25 mouse cellular contexts compared by ENCODE assay signal in the genomic region with DNA sequence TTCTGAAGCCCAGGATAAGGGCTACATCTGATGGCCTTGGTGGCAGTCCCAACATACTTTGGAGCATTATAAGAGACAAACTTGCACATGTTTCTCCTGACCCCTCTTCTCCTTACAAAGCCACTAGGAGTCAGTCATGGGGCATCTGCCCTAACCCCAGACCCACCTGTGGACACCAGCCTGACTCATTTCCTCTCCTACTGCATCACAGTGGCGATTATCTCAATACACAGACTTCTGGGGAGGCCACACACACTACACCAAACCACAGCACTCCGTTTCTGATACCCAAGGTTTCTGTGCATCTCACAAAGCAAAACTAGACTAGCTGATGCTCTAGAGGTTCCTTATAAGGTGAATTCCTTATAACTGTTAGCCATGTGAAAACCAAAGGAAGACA.
DNase-seq lines count a peak whose midpoint lies in the region; ATAC-seq and TF ChIP-seq lines count a peak whose summit lies in the region.
"Had no signal": no experiment of that assay in that cellular context is flagged by ENCODE, and none has a peak within 500 bp of the region (broad histone marks: within the 10 kb centered on the region; RNA-seq: fewer than 3 reads in every experiment).

No protein-coding gene starts in this region.

- WGBS in liver, embryonic 11.5 days = 46% methylated on average over 2 of the region's 2 CpGs
- WGBS in liver, postnatal 0 days (ENCODE audit: insufficient replicate concordance) = 31% methylated on average over 2 of the region's 2 CpGs

- no peaks in the 10 kb centered on the region for H3K27me3 ChIP-seq in liver, embryonic 11.5 days (replicated peaks; ENCODE audit: control insufficient read depth, insufficient read depth, low read length)
- no peaks in the 10 kb centered on the region for H3K27me3 ChIP-seq in liver, postnatal 0 days (ENCODE audit: insufficient read depth, low read length)
- H3K27me3 ChIP-seq: CH12.LX; embryonic facial prominence, embryonic 15.5 days; heart, embryonic 12.5 days; limb, embryonic 15.5 days had no signal

- H3K27ac ChIP-seq in liver, embryonic 11.5 days (ENCODE audit: low read depth, low read length) = peak overlapping the region; percentile 72
- no peak overlapping the region for H3K27ac ChIP-seq in liver, postnatal 0 days (ENCODE audit: low read depth)
- H3K27ac ChIP-seq: embryonic facial prominence, embryonic 15.5 days; forebrain, embryonic 10.5 days; hindbrain, embryonic 14.5 days; left cerebral cortex, adult 2 months; limb, embryonic 15.5 days; macrophage had no signal

- peak; percentile 79 for ATAC-seq in liver, embryonic 11.5 days (replicated peaks; ENCODE audit: low FRiP score)
- ATAC-seq in hematopoietic stem cell, adult 5-6 weeks (replicated peaks in 1 of 2; ENCODE audit: insufficient read depth in 1 of 2, low FRiP score in 2 of 2, low TSS enrichment in 1 of 2, low read depth in 1 of 2, poor library complexity in 2 of 2, severe bottlenecking in 2 of 2) = peak; percentile 44 to 55
- ATAC-seq in liver, postnatal 0 days = peak; percentile 65
- ATAC-seq: activated CD4-positive, CD25-positive, alpha-beta regulatory T cell, adult 4 months; inflammation-experienced regulatory T-cells, adult 6 months had no signal

- H3K4me3 ChIP-seq in liver, embryonic 11.5 days (ENCODE audit: low read depth, low read length) = no peak overlapping the region
- H3K4me3 ChIP-seq in liver, postnatal 0 days (ENCODE audit: low read depth, low read length) = no peak overlapping the region
- H3K4me3 ChIP-seq: embryonic facial prominence, embryonic 15.5 days; forebrain, embryonic 10.5 days; heart, embryonic 12.5 days; left cerebral cortex, adult 2 months; limb, embryonic 15.5 days had no signal

- peak; percentile 13; the same call in 1 of the 2 replicates for TF ChIP-seq EP300 in liver, postnatal 0 days (IDR thresholded peaks at IDR 0.05; ENCODE audit: low read depth)

- TF ChIP-seq CTCF in liver, postnatal 0 days (IDR thresholded peaks at IDR 0.05; ENCODE audit: low read depth) = no peak

- DNase-seq in liver, embryonic 11.5 days (ENCODE audit: low spot score) = no peak
- DNase-seq in liver = no peak
- DNase-seq in liver, postnatal 0 days = no peak
- no peak for DNase-seq in thymus, postnatal 14 days
- DNase-seq in spleen, postnatal 36 days (ENCODE audit: low spot score in 2 of 2) = no peak
- no peak for DNase-seq in lung, postnatal 25 days (ENCODE audit: low spot score)
- DNase-seq: adrenal gland, postnatal 14 days; B cell, adult 2 months; cerebellum, adult 9-10 months; heart, postnatal 36 days; kidney, adult 2 months; kidney, postnatal 10 days; midbrain, embryonic 14.5 days had no signal

- no peaks in the 10 kb centered on the region for H3K9me3 ChIP-seq in liver, embryonic 11.5 days (ENCODE audit: control insufficient read depth, low read length)
- no peaks in the 10 kb centered on the region for H3K9me3 ChIP-seq in liver, postnatal 0 days (ENCODE audit: low read length)
- H3K9me3 ChIP-seq: embryonic facial prominence, embryonic 15.5 days; forebrain, embryonic 10.5 days; heart, embryonic 12.5 days; limb, embryonic 15.5 days had no signal

- no peaks in the 10 kb centered on the region for H3K36me3 ChIP-seq in liver, embryonic 11.5 days (ENCODE audit: control insufficient read depth, insufficient read depth, low read length)
- H3K36me3 ChIP-seq in liver, postnatal 0 days (replicated peaks; ENCODE audit: insufficient read depth, low read length) = peaks cover 15% of the 10 kb centered on the region
- H3K36me3 ChIP-seq: G1E had no signal

- no peak overlapping the region for H3K9ac ChIP-seq in liver, embryonic 11.5 days (ENCODE audit: low read depth, low read length)
- no peak overlapping the region for H3K9ac ChIP-seq in liver, postnatal 0 days (replicated peaks)
- H3K9ac ChIP-seq: embryonic facial prominence, embryonic 15.5 days; heart, embryonic 12.5 days; hindbrain, embryonic 14.5 days; limb, embryonic 15.5 days had no signal

- H3K4me1 ChIP-seq in liver, embryonic 11.5 days (replicated peaks; ENCODE audit: control insufficient read depth, insufficient read depth, low read length) = peaks cover 10% of the 10 kb centered on the region
- H3K4me1 ChIP-seq in liver, postnatal 0 days (ENCODE audit: insufficient read depth) = peaks cover 2% of the 10 kb centered on the region
- H3K4me1 ChIP-seq: embryonic facial prominence, embryonic 15.5 days; forebrain, embryonic 10.5 days had no signal

- H3K4me2 ChIP-seq in liver, embryonic 11.5 days = peak overlapping the region; percentile 65
- peak overlapping the region; percentile 51; the same call in 1 of the 2 replicates for H3K4me2 ChIP-seq in liver, postnatal 0 days (ENCODE audit: low read depth, low read length)
- H3K4me2 ChIP-seq: embryonic facial prominence, embryonic 15.5 days; heart, embryonic 12.5 days; hindbrain, embryonic 14.5 days; limb, embryonic 15.5 days had no signal
